Mouse (Mus musculus): ENCODE measurements around the gene Rassf10. TPM values are rescaled to one million over a fixed set of nuclear protein-coding genes. Genes with fewer than 3 reads are reported as not detected.
A peak's percentile ranks its signal among the peaks of the same experiment; 100 is the strongest.

Rassf10 gene
- polyA plus RNA-seq, 1 experiment from 2014 or later, result 2.8 TPM

DNA sequence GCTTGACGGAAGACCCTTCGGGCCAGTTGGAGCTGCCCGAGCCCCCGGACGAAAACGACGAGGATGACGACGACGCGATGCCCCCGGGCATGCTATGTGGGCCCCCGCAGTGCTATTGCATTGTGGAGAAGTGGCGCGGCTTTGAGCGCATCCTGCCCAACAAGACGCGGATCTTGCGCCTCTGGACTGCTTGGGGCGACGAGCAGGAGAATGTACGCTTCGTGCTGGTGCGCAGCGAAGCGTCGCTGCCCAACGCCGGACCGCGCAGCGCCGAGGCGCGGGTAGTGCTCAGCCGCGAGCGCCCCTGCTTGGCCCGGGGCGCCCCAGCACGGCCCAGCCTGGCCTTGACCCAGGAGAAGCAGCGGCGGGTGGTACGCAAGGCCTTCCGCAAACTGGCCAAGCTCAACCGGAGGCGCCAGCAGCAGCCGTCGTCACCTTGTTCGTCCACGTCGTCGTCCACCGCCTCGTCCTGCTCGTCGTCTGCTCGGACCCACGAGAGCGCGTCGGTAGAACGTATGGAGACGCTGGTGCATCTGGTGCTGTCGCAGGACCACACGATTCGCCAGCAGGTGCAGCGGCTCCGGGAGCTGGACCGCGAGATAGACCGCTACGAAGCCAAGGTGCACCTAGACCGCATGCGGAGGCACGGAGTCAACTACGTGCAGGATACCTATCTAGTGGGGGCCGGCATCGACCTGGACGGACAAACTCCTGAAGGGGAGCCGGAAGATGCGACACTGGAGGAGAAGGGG lies 765 bp downstream of the Rassf10 start:
- peaks cover 6% of the 10 kb centered on the region for H3K4me1 ChIP-seq (ENCODE audit: control insufficient read depth, insufficient read depth, low read length)
- no peak for ATAC-seq (replicated peaks; ENCODE audit: extremely low read depth, insufficient read depth, low FRiP score)
- peak overlapping the region; percentile 94 for H3K4me2 ChIP-seq (ENCODE audit: low read depth, low read length)
- H3K4me3 ChIP-seq (ENCODE audit: low read length), result peak overlapping the region; percentile 65
- peak overlapping the region; percentile 70 for H3K9ac ChIP-seq (ENCODE audit: low read length)
- WGBS, result under 1% methylated on average over 82 of the region's 82 CpGs
- H3K27me3 ChIP-seq (ENCODE audit: control insufficient read depth, insufficient read depth, low read length), result peaks cover 33% of the 10 kb centered on the region
- H3K9me3 ChIP-seq (replicated peaks; ENCODE audit: control insufficient read depth, low read length), result no peaks in the 10 kb centered on the region
- H3K36me3 ChIP-seq (ENCODE audit: control insufficient read depth, insufficient read depth), result no peaks in the 10 kb centered on the region
- peak overlapping the region; percentile 5; the same call in 1 of the 2 replicates for H3K27ac ChIP-seq (ENCODE audit: low read length)

- peaks cover 33% of the 10 kb centered on the region for H3K27me3 ChIP-seq (ENCODE audit: control insufficient read depth, insufficient read depth, low read length)
- ATAC-seq (replicated peaks; ENCODE audit: extremely low read depth, insufficient read depth, low FRiP score), result 0 out of 2 replicates have a peak, but pooled peaks have one; percentile 20
- H3K9ac ChIP-seq (ENCODE audit: low read length), result peak overlapping the region; percentile 70
Measured at GRCm38 (mm10) chr7:112955103-112955827, 1.5 kb downstream of the Rassf10 start.

GRCm38 (mm10) chr7:112955955-112956354 lies 2.2 kb downstream of the Rassf10 start:
- peaks cover 28% of the 10 kb centered on the region for H3K27me3 ChIP-seq (ENCODE audit: control insufficient read depth, insufficient read depth, low read length)
- peak overlapping the region; percentile 94 for H3K4me2 ChIP-seq (ENCODE audit: low read depth, low read length)
- peak overlapping the region; percentile 20 for H3K27ac ChIP-seq (ENCODE audit: low read length)
- H3K9ac ChIP-seq (ENCODE audit: low read length), result no peak overlapping the region; the same call in 1 of the 2 replicates
- ATAC-seq (replicated peaks; ENCODE audit: extremely low read depth, insufficient read depth, low FRiP score), result no peak
- peak overlapping the region; percentile 65 for H3K4me3 ChIP-seq (ENCODE audit: low read length)
- H3K9me3 ChIP-seq (replicated peaks; ENCODE audit: control insufficient read depth, low read length), result no peaks in the 10 kb centered on the region
- H3K4me1 ChIP-seq (ENCODE audit: control insufficient read depth, insufficient read depth, low read length), result peaks cover 6% of the 10 kb centered on the region
- 42% methylated on average over 3 of the region's 3 CpGs for WGBS
- no peaks in the 10 kb centered on the region for H3K36me3 ChIP-seq (ENCODE audit: control insufficient read depth, insufficient read depth)

More at GRCm38 (mm10) chr7:112955103-112955827, 1.5 kb downstream of the Rassf10 start:
- H3K4me3 ChIP-seq (ENCODE audit: low read length), result peak overlapping the region; percentile 65
- no peaks in the 10 kb centered on the region for H3K36me3 ChIP-seq (ENCODE audit: control insufficient read depth, insufficient read depth)
- H3K27ac ChIP-seq (ENCODE audit: low read length), result peak overlapping the region; percentile 20
- H3K4me2 ChIP-seq (ENCODE audit: low read depth, low read length), result peak overlapping the region; percentile 94
- no peaks in the 10 kb centered on the region for H3K9me3 ChIP-seq (replicated peaks; ENCODE audit: control insufficient read depth, low read length)
- peaks cover 6% of the 10 kb centered on the region for H3K4me1 ChIP-seq (ENCODE audit: control insufficient read depth, insufficient read depth, low read length)
- 5% methylated on average over 40 of the region's 40 CpGs for WGBS

- Histone ChIP-seq H3K4me1 (ENCODE audit: control insufficient read depth, insufficient read depth, low read length) (peaks cover 6% of the 10 kb centered on the region), H3K9ac (ENCODE audit: low read length) (no peak overlapping the region), H3K9me3 (replicated peaks; ENCODE audit: control insufficient read depth, low read length) (no peaks in the 10 kb centered on the region), H3K4me2 (ENCODE audit: low read depth, low read length) (peak overlapping the region; percentile 46; the same call in 1 of the 2 replicates), H3K36me3 (ENCODE audit: control insufficient read depth, insufficient read depth) (no peaks in the 10 kb centered on the region), H3K27me3 (ENCODE audit: control insufficient read depth, insufficient read depth, low read length) (peaks cover 27% of the 10 kb centered on the region), H3K27ac (ENCODE audit: low read length) (no peak overlapping the region), H3K4me3 (ENCODE audit: low read length) (peak overlapping the region; percentile 11; the same call in 1 of the 2 replicates)
- WGBS, result 46% methylated on average over 7 of the region's 7 CpGs
- ATAC-seq (replicated peaks; ENCODE audit: extremely low read depth, insufficient read depth, low FRiP score), result no peak
Measured at GRCm38 (mm10) chr7:112956961-112957360, 3.2 kb downstream of the Rassf10 start.

DNA sequence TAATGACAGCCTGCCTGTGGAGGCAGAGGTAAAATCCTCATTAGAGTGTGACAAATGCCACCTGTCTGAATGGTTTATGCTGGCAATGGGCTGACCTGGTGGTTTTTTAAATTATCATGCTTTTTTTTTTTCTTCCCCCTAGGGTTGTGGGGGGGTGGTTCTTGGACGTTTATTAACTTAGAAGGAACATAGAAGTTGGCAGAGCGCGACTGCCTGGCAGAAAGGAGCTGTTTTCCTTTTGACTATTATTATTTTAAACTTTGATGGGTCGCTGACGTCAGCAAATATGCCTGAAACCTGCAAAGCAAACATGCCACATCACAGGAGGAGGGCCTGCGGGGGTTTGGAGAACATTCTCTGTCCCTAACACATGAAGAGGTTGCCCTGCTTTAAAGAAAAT lies 3.9 kb downstream of the Rassf10 start:
- H3K36me3 ChIP-seq (ENCODE audit: control insufficient read depth, insufficient read depth), result no peaks in the 10 kb centered on the region
- peaks cover 6% of the 10 kb centered on the region for H3K4me1 ChIP-seq (ENCODE audit: control insufficient read depth, insufficient read depth, low read length)
- peak overlapping the region; percentile 36; the same call in 1 of the 2 replicates for H3K4me2 ChIP-seq (ENCODE audit: low read depth, low read length)
- no peak overlapping the region; the same call in 1 of the 2 replicates for H3K4me3 ChIP-seq (ENCODE audit: low read length)
- 0 out of 2 replicates have a peak, but pooled peaks cover under 1% of the 10 kb centered on the region for H3K9me3 ChIP-seq (replicated peaks; ENCODE audit: control insufficient read depth, low read length)
- ATAC-seq (replicated peaks; ENCODE audit: extremely low read depth, insufficient read depth, low FRiP score), result no peak
- no peak overlapping the region for H3K9ac ChIP-seq (ENCODE audit: low read length)
- no peak overlapping the region for H3K27ac ChIP-seq (ENCODE audit: low read length)
- peaks cover 27% of the 10 kb centered on the region for H3K27me3 ChIP-seq (ENCODE audit: control insufficient read depth, insufficient read depth, low read length)
- WGBS, result 55% methylated on average over 6 of the region's 6 CpGs

- Histone ChIP-seq H3K9me3 (replicated peaks; ENCODE audit: control insufficient read depth, low read length) (0 out of 2 replicates have a peak, but pooled peaks cover 10% of the 10 kb centered on the region), H3K4me2 (ENCODE audit: low read depth, low read length) (no peak overlapping the region), H3K9ac (ENCODE audit: low read length) (no peak overlapping the region), H3K4me1 (ENCODE audit: control insufficient read depth, insufficient read depth, low read length) (no peaks in the 10 kb centered on the region), H3K27me3 (ENCODE audit: control insufficient read depth, insufficient read depth, low read length) (no peaks in the 10 kb centered on the region), H3K36me3 (ENCODE audit: control insufficient read depth, insufficient read depth) (no peaks in the 10 kb centered on the region), H3K27ac (ENCODE audit: low read length) (no peak overlapping the region), H3K4me3 (ENCODE audit: low read length) (no peak overlapping the region)
- 63% methylated on average over 6 of the region's 6 CpGs for WGBS
- no peak for ATAC-seq (replicated peaks; ENCODE audit: extremely low read depth, insufficient read depth, low FRiP score)
Measured at GRCm38 (mm10) chr7:112966382-112966781, 12.6 kb downstream of the Rassf10 start.

- no peaks in the 10 kb centered on the region for H3K4me1 ChIP-seq (ENCODE audit: control insufficient read depth, insufficient read depth, low read length)
- 40% methylated on average over 3 of the region's 3 CpGs for WGBS
- no peak overlapping the region for H3K9ac ChIP-seq (ENCODE audit: low read length)
- 0 out of 2 replicates have a peak, but pooled peaks cover 10% of the 10 kb centered on the region for H3K9me3 ChIP-seq (replicated peaks; ENCODE audit: control insufficient read depth, low read length)
- H3K36me3 ChIP-seq (ENCODE audit: control insufficient read depth, insufficient read depth), result no peaks in the 10 kb centered on the region
- no peak for ATAC-seq (replicated peaks; ENCODE audit: extremely low read depth, insufficient read depth, low FRiP score)
- no peak overlapping the region for H3K27ac ChIP-seq (ENCODE audit: low read length)
- no peak overlapping the region for H3K4me3 ChIP-seq (ENCODE audit: low read length)
- no peak overlapping the region for H3K4me2 ChIP-seq (ENCODE audit: low read depth, low read length)
- no peaks in the 10 kb centered on the region for H3K27me3 ChIP-seq (ENCODE audit: control insufficient read depth, insufficient read depth, low read length)
Measured at GRCm38 (mm10) chr7:112966786-112967185, 13.0 kb downstream of the Rassf10 start.

GRCm38 (mm10) chr7:112983316-112983715 lies 29.6 kb downstream of the Rassf10 start:
- Histone ChIP-seq H3K36me3 (ENCODE audit: control insufficient read depth, insufficient read depth) (no peaks in the 10 kb centered on the region), H3K4me1 (ENCODE audit: control insufficient read depth, insufficient read depth, low read length) (peaks cover 7% of the 10 kb centered on the region), H3K27ac (ENCODE audit: low read length) (no peak overlapping the region), H3K9me3 (replicated peaks; ENCODE audit: control insufficient read depth, low read length) (no peaks in the 10 kb centered on the region), H3K4me3 (ENCODE audit: low read length) (no peak overlapping the region), H3K4me2 (ENCODE audit: low read depth, low read length) (no peak overlapping the region), H3K27me3 (ENCODE audit: control insufficient read depth, insufficient read depth, low read length) (no peaks in the 10 kb centered on the region), H3K9ac (ENCODE audit: low read length) (no peak overlapping the region)
- ATAC-seq (replicated peaks; ENCODE audit: extremely low read depth, insufficient read depth, low FRiP score), result no peak
- 54% methylated on average over 5 of the region's 5 CpGs for WGBS

All from heart, embryonic 16.5 days (tissue).